Mouse (Mus musculus) lung, embryonic 14.5 days (tissue): Measurements from ENCODE around the gene Adamts2. TPM values are rescaled to one million over a fixed set of nuclear protein-coding genes. Genes with fewer than 3 reads are reported as not detected.
A peak's percentile ranks its signal among the peaks of the same experiment; 100 is the strongest.

Experiments
- ATAC-seq: fragments of 200-750 bp; cut with Nextera tagmentation; 2 replicates; pipeline ENCODE4 v1.8.0; 2017; ENCODE audit warnings: mild to moderate bottlenecking, moderate TSS enrichment, moderate library complexity; ENCODE audit not compliant: insufficient read depth
- DNase-seq: peaks from one replicate; pipeline ENCODE4 v3.0.0-alpha.2; 2015
- H3K27ac ChIP-seq: fragments of 300-500 bp; sonication (generic); 2 replicates; pipeline ENCODE4 v1.5.1; 2014; ENCODE audit warnings: low read depth, mild to moderate bottlenecking, moderate library complexity
- H3K27me3 ChIP-seq: fragments of 300-500 bp; sonication (generic); 2 replicates; pipeline ENCODE4 v1.6.1; 2014; ENCODE audit warnings: low read length, control low read depth; ENCODE audit not compliant: insufficient read depth
- H3K36me3 ChIP-seq: fragments of 300-500 bp; sonication (generic); 2 replicates; pipeline ENCODE4 v1.6.1; 2014; ENCODE audit warnings: control low read depth; ENCODE audit not compliant: insufficient read depth
- H3K4me1 ChIP-seq: fragments of 300-500 bp; sonication (generic); 2 replicates; pipeline ENCODE4 v1.6.1; 2014; ENCODE audit warnings: antibody characterized with exemption, control low read depth; ENCODE audit not compliant: insufficient read depth
- H3K4me2 ChIP-seq: fragments of 300-500 bp; sonication (generic); 2 replicates; pipeline ENCODE4 v1.6.1; 2014; ENCODE audit warnings: mild to moderate bottlenecking
- H3K4me3 ChIP-seq: fragments of 300-500 bp; sonication (generic); 2 replicates; pipeline ENCODE4 v1.5.1; 2014; ENCODE audit warnings: low read depth, low read length
- H3K9ac ChIP-seq: fragments of 300-500 bp; sonication (generic); 2 replicates; pipeline ENCODE4 v1.6.1; 2014
- H3K9me3 ChIP-seq: fragments of 300-500 bp; sonication (generic); 2 replicates; pipeline ENCODE4 v1.6.1; 2016; ENCODE audit warnings: low read depth, low read length, control low read depth
- CTCF ChIP-seq: IDR thresholded peaks from 2 replicates; pipeline ENCODE4 v1.5.1; 2016; ENCODE audit warnings: antibody characterized with exemption, low read depth
- WGBS: fragments of 180-500 bp; shearing (Covaris S2); extraction: QIAGEN DNeasy Blood & Tissue Kit; methylation state at CpG from one replicate; pipeline ENCODE4 v1.1.7; 2014; 5-methylcytosine and 5-hydroxymethylcytosine counted together
- polyA plus RNA-seq: library from polyadenylated mRNA; unstranded; fragments of >200 nt; fragmentation: Nextera tagmentation; extraction: Ambion mirVana; gene quantifications from 2 replicates; pipeline ENCODE4 v1.2.1, GENCODE M21; 2014

The Adamts2 gene
- polyA plus RNA-seq, 1 experiment from 2014 or later: 10.9 TPM

- no peak overlapping the region for H3K27ac ChIP-seq
- no peak for DNase-seq
- ATAC-seq: no peak
- no peaks in the 10 kb centered on the region for H3K4me1 ChIP-seq
- no peaks in the 10 kb centered on the region for H3K9me3 ChIP-seq
- no peak for TF ChIP-seq CTCF
- no peak overlapping the region for H3K9ac ChIP-seq
- no peaks in the 10 kb centered on the region for H3K36me3 ChIP-seq
- no peak overlapping the region for H3K4me3 ChIP-seq
- H3K27me3 ChIP-seq: no peaks in the 10 kb centered on the region
- no peak overlapping the region for H3K4me2 ChIP-seq
- WGBS: 62% methylated on average over 11 of the region's 11 CpGs
Measured at GRCm38 (mm10) chr11:50797674-50798073, 195.8 kb downstream of the Adamts2 start.

DNA sequence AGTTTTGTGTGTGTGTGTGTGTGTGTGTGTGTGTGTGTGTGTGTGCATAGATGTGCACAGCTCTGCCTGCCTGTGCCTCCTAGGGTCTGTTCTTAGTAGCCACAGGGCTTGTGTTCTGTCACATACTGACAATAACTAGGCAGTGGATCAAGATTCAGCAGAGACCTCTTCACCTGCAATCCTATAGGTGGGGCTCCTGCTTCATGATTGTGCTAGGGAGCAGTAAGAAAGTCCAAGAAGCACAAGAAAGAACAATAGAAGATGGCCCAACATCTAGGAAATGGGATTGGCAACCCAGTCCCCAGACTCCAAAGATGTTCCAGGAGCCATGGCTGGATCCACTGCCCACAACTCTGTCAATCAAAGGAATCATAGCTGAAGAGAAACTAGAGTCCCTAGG lies 197.0 kb downstream of the Adamts2 start:
- DNase-seq: no peak
- no peak for ATAC-seq
- Histone ChIP-seq H3K36me3 (no peaks in the 10 kb centered on the region), H3K4me1 (no peaks in the 10 kb centered on the region), H3K27me3 (no peaks in the 10 kb centered on the region), H3K9me3 (no peaks in the 10 kb centered on the region), H3K9ac (no peak overlapping the region), H3K4me2 (no peak overlapping the region), H3K27ac (no peak overlapping the region), H3K4me3 (no peak overlapping the region)
- TF ChIP-seq CTCF: no peak

GRCm38 (mm10) chr11:50814233-50814632 lies 212.3 kb downstream of the Adamts2 start:
- H3K27ac ChIP-seq: no peak overlapping the region
- H3K4me2 ChIP-seq: no peak overlapping the region
- H3K9ac ChIP-seq: no peak overlapping the region
- no peak for TF ChIP-seq CTCF
- no peaks in the 10 kb centered on the region for H3K4me1 ChIP-seq
- peaks cover 80% of the 10 kb centered on the region for H3K36me3 ChIP-seq
- H3K4me3 ChIP-seq: no peak overlapping the region
- peaks cover 45% of the 10 kb centered on the region for H3K9me3 ChIP-seq
- WGBS: 96% methylated on average over 4 of the region's 4 CpGs
- H3K27me3 ChIP-seq: no peaks in the 10 kb centered on the region
- no peak for ATAC-seq
- DNase-seq: no peak

DNA sequence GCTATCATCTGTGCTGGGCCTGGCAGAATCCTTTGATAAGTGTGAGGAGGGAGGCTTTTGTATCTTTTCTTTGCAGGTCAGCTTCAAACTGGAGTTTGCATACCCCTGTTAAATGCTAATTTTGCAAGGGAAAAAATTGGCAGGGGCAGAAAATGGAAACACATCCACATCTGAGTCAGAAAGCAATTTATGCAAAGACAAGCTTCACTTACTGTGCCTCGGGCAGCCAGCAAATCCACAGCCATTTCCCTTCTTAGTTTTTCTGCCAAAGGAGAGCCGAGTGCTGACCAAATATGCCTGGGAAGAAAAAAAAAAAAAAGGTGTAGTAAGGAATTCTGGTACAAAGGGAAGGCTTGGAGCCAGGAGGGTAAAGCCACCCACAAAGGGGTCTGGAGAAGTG lies 224.3 kb downstream of the Adamts2 start:
- Histone ChIP-seq H3K4me2 (peak overlapping the region; percentile 60), H3K36me3 (peaks cover 44% of the 10 kb centered on the region), H3K4me3 (peak overlapping the region; percentile 77), H3K9me3 (no peaks in the 10 kb centered on the region), H3K4me1 (no peaks in the 10 kb centered on the region), H3K27me3 (no peaks in the 10 kb centered on the region), H3K27ac (no peak overlapping the region), H3K9ac (peak overlapping the region; percentile 87)
- peak; percentile 4 for DNase-seq
- no peak for ATAC-seq
- 33% methylated on average over 2 of the region's 2 CpGs for WGBS
- no peak for TF ChIP-seq CTCF

DNA sequence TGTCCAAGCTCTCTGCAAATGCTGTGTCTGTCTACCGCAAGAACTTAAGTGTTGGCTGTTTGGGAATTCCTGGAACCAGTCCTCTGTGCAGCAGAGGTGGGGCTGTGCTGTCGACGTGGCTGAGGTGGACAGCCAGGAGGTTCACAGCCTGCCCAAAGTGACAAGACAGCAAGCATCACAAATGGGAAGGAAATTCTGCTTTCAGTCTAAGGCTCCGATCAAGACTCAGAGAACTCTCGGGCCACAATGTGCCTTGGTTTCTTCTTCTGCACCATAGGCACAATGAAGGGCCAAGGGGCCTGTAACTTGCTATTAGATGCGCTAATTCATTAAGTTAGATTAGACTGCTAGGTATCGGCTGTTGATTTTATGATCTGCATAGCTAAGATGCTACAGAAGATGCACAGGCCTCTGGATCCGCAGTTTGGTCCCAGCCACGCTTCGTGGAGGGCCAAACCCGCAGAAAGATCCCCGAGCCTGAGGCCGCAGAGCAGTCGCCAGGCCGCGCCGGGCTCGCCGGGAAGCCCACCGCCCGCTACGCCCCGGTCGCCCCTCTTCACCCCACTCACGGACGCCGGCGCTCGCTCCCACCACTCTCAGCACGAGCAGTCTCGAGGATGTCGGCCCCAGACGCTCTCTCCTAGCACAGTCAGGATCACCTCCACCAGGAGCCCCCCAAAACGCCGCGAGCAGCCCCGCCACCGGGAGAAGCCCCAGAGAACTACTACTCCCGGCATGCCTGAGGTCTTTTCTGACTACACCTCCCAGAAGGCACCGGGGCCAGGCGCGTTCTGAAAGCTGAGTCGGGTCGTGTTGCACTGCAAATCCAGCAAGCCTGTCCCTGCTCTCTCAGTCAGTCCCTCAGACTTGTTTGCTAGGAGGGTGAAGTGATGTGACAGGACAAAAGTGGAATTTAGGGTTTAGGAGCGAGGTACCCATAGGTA lies 225.4 kb downstream of the Adamts2 start, which contains the start of gene Zfp354c:
TSS of gene Zfp354c (minus strand) at position 715 of the 944 bp plus-strand sequence.
- ATAC-seq: peak; percentile 97
- Histone ChIP-seq H3K4me3 (peak within 1 kb of the TSS; percentile 77), H3K27me3 (no peaks in the 10 kb centered on the region), H3K9ac (peak within 1 kb of the TSS; percentile 87), H3K4me1 (no peaks in the 10 kb centered on the region), H3K36me3 (peaks cover 33% of the 10 kb centered on the region), H3K9me3 (peaks cover under 1% of the 10 kb centered on the region; the same call in 1 of the 2 replicates), H3K27ac (peak within 1 kb of the TSS; percentile 65; the same call in 1 of the 2 replicates), H3K4me2 (peak within 1 kb of the TSS; percentile 60)
- under 1% methylated on average over 44 of the region's 45 CpGs for WGBS
- no peak for TF ChIP-seq CTCF
- peak; percentile 93 for DNase-seq

DNA sequence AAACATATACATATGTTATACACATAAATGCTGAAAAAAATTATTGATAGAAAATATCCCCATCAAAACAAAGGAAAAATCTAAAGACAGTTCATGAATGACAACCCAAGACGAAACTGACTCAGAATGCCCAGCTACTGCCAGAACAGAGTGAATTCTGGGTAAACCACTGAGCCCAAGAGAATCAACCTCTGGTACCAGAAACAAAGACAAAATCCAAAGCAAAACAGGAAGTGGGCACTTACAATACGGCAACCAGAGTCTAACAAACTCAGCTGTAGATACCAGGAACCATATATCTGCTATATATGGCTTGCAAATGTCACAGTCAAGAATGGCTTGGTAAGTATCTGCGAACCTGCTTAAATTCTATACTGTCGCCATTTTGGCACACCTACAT lies 233.8 kb downstream of the Adamts2 start:
- DNase-seq: no peak
- Histone ChIP-seq H3K9me3 (peaks cover 13% of the 10 kb centered on the region; the same call in 1 of the 2 replicates), H3K27me3 (no peaks in the 10 kb centered on the region), H3K9ac (no peak overlapping the region), H3K4me1 (no peaks in the 10 kb centered on the region), H3K4me3 (no peak overlapping the region), H3K27ac (no peak overlapping the region), H3K4me2 (no peak overlapping the region), H3K36me3 (0 out of 2 replicates have a peak, but pooled peaks cover 5% of the 10 kb centered on the region)
- 82% methylated on average over 4 of the region's 4 CpGs for WGBS
- no peak for TF ChIP-seq CTCF
- ATAC-seq: no peak

DNA sequence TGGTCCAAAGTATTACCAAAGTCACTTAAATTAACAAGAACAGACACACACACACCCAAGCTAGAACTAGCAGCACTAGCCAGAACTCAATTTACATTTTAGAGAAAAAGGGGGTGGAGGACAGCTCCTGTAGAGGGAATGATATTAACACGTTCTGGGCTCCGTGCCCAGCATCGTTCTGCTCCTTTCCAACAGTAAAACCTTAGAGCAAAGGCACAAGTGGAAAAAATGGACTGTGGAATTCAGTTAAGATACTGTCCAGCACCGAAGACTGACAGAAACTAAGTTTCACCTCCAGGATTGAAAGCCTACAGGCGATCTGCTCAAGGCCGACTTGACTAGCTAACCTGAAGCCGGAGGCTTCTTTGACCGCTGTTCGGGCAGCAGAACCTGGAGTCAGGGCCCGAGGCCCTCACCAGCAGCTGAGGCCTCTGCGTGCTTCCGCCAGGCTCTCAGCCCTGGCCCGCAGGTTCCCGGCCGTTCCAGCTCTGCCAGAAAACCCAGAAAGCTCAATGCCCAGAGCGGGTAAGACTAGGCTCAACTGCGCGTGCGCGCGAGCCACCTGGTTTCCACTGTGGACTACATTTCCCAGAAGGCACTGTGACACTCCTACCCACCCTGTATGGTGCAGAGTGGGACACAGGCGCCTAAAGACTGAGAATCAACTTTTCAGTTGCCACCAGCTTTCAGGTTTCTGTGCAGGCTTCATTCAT lies 239.3 kb downstream of the Adamts2 start, which contains the start of gene Zfp879:
TSS of gene Zfp879 (minus strand) at position 530 of the 713 bp plus-strand sequence.
- 12% methylated on average over 22 of the region's 22 CpGs for WGBS
- H3K36me3 ChIP-seq: no peaks in the 10 kb centered on the region
- peak within 1 kb of the TSS; percentile 64 for H3K9ac ChIP-seq
- TF ChIP-seq CTCF: no peak
- peak within 1 kb of the TSS; percentile 65 for H3K4me2 ChIP-seq
- no peaks in the 10 kb centered on the region for H3K27me3 ChIP-seq
- no peaks in the 10 kb centered on the region for H3K4me1 ChIP-seq
- ATAC-seq (peak; percentile 96), DNase-seq (peak; percentile 96)
- peak within 1 kb of the TSS; percentile 39 for H3K4me3 ChIP-seq
- H3K9me3 ChIP-seq: no peaks in the 10 kb centered on the region
- H3K27ac ChIP-seq: peak within 1 kb of the TSS; percentile 86; the same call in 1 of the 2 replicates
